Mouse (Mus musculus): ENCODE data around the gene Ppp1r3c.

DNA sequence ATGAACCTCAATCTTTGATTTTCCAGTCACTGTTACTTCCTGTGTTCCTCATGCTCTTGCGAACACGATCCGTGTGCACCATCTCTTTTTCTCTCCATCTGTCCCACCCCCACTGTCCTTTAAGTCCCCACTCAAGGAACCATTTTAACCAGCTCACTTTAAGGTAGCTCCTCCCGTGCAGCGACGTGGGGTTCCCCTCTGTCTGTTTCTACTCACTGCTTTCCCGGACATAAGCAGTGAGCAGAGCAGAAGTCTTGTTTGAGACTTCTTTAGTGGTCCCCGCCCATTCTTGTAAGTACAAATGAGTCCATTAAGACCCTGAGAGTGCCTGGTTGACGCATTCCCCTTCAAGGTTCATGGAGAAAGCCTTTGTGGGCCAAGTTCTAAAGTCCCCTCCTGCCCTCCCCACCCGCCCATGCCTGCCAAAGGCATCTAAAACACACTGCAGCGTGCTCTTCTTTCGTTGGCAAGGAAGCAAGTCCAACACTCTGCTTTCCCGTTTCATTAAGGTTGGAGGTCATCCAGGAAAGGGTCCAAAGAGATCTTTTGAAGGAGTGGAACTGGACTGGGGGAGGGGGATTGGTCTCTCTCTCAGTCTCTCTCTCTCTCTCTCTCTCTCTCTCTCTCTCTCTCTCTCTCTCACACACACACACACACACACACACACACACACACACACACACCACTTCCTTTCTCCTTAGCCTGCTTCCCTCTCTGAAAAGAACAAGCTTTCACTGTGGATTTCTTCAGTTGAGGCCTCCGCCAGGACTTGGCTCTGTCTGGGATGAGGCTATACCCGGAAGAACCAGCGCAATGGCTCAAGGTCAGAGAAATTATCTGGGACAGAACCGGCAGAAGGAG, 30.9 kb downstream of the Ppp1r3c start:
- TF ChIP-seq CTCF (IDR thresholded peaks at IDR 0.05 in 2 of 3, conservative IDR thresholded peaks at IDR 0.05 in 1 of 3; ENCODE audit: control insufficient read depth in 1 of 3, insufficient read depth in 1 of 3, low read depth in 2 of 3, low read length in 3 of 3, poor library complexity in 1 of 3, severe bottlenecking in 1 of 3) (no peak), ZKSCAN1 (IDR thresholded peaks at IDR 0.05; ENCODE audit: low read depth, low read length) (no peak)
